Mouse (Mus musculus) G1E (cell line): ENCODE results near the gene Kdelr1. TPM values are rescaled to one million over a fixed set of nuclear protein-coding genes. Genes with fewer than 3 reads are reported as not detected.

Source experiments
- ATAC-seq: 2 replicates; pipeline ENCODE4 v1.8.0; 2016; ENCODE audit warnings: mild to moderate bottlenecking; ENCODE audit not compliant: insufficient number of reproducible peaks, poor library complexity, low FRiP score, severe bottlenecking; ENCODE audit errors: extremely low read depth
- DNase-seq: peaks from one replicate; pipeline ENCODE4 v3.0.0; 2012; ENCODE audit warnings: low spot score
- H3K27me3 ChIP-seq: 2 replicates; pipeline ENCODE4 v1.6.1; 2012; ENCODE audit warnings: mild to moderate bottlenecking, low read length, inconsistent platforms; ENCODE audit not compliant: insufficient read depth
- H3K36me3 ChIP-seq: replicated peaks from 2 replicates; pipeline ENCODE3; 2012; ENCODE audit warnings: mild to moderate bottlenecking, inconsistent platforms
- H3K4me1 ChIP-seq: 2 replicates; pipeline ENCODE4 v1.6.1; 2012; ENCODE audit warnings: low read depth, low read length, inconsistent platforms, mixed read lengths; ENCODE audit not compliant: insufficient read depth
- H3K4me3 ChIP-seq: 2 replicates; pipeline ENCODE4 v1.5.1; 2012; ENCODE audit warnings: low read depth, mild to moderate bottlenecking, inconsistent platforms, low read length, moderate library complexity, mixed read lengths
- H3K9me3 ChIP-seq: replicated peaks from 2 replicates; pipeline ENCODE4 v1.6.1; 2012; ENCODE audit warnings: inconsistent platforms
- CTCF ChIP-seq: IDR thresholded peaks from 2 replicates; pipeline ENCODE4 v1.5.1; 2012; ENCODE audit warnings: low read depth, low read length, inconsistent platforms, mixed read lengths
- GATA1 ChIP-seq: IDR thresholded peaks from 2 replicates; pipeline ENCODE4 v1.6.1; 2012; ENCODE audit warnings: borderline replicate concordance, low read length, inconsistent platforms, mixed read lengths
- GATA2 ChIP-seq: IDR thresholded peaks from 2 replicates; pipeline ENCODE4 v1.6.1; 2012; ENCODE audit warnings: low read depth, low read length, inconsistent platforms, borderline replicate concordance
- POLR2AphosphoS5 ChIP-seq: IDR thresholded peaks from 2 replicates; pipeline ENCODE4 v1.6.1; 2012; ENCODE audit warnings: low read depth, low read length, inconsistent platforms; ENCODE audit not compliant: insufficient replicate concordance
- TAL1 ChIP-seq: conservative IDR thresholded peaks from 2 replicates; pipeline ENCODE4 v1.6.1; 2012; ENCODE audit warnings: low read depth, low read length, inconsistent platforms, mixed read lengths
- polyA plus RNA-seq: library from polyadenylated mRNA; stranded (reverse); fragments of >175 nt; gene quantifications from 2 replicates; pipeline ENCODE4 v1.2.3, GENCODE M21; 2012
- total RNA-seq, 2 experiments: library from RNA; stranded (forward) in 1 of 2; stranded (reverse) in 1 of 2; fragments of 200-1000 nt in 1 of 2; fragments of >200 nt in 1 of 2; fragmentation: Nextera tagmentation in 1 of 2; gene quantifications; 2 replicates each; pipeline ENCODE4 v1.2.3; 2014 to 2017

Kdelr1 gene
- total and polyA plus RNA-seq, 3 experiments: 55.2 to 209 (median 135) TPM

GRCm38 (mm10) chr7:45919083-45919671 lies 46.6 kb downstream of the Kdelr1 start:
- peaks cover 23% of the 10 kb centered on the region for H3K36me3 ChIP-seq
- peaks cover 17% of the 10 kb centered on the region for H3K4me1 ChIP-seq
- no peak for TF ChIP-seq GATA1
- TF ChIP-seq CTCF: peak; percentile 66
- DNase-seq: no peak
- H3K4me3 ChIP-seq: no peak overlapping the region
- no peak for ATAC-seq
- no peaks in the 10 kb centered on the region for H3K9me3 ChIP-seq
- H3K27me3 ChIP-seq: peaks cover 17% of the 10 kb centered on the region

- TF ChIP-seq TAL1: no peak
- TF ChIP-seq CTCF: no peak
- no peak for TF ChIP-seq GATA2
- no peak for TF ChIP-seq GATA1
- TF ChIP-seq POLR2AphosphoS5: no peak
- DNase-seq (no peak), ATAC-seq (no peak)
- H3K4me3 ChIP-seq: no peak overlapping the region
- no peaks in the 10 kb centered on the region for H3K9me3 ChIP-seq
- H3K27me3 ChIP-seq: peaks cover 19% of the 10 kb centered on the region
- H3K36me3 ChIP-seq: peaks cover 18% of the 10 kb centered on the region
- H3K4me1 ChIP-seq: peaks cover 17% of the 10 kb centered on the region
Measured at GRCm38 (mm10) chr7:45919761-45920160, 47.2 kb downstream of the Kdelr1 start.

- TF ChIP-seq TAL1 (no peak), GATA1 (no peak)
- ATAC-seq (no peak), DNase-seq (no peak)
Measured at GRCm38 (mm10) chr7:45920583-45921241, 48.1 kb downstream of the Kdelr1 start.

GRCm38 (mm10) chr7:45921242-45921621 lies 48.7 kb downstream of the Kdelr1 start, which contains the start of gene Emp3:
Gene Emp3 (minus strand): TSS chr7:45921404.
- no peak within 1 kb of the TSS for H3K4me3 ChIP-seq
- no peak for ATAC-seq
- H3K9me3 ChIP-seq: no peaks in the 10 kb centered on the region
- no peak for TF ChIP-seq GATA2
- no peak for TF ChIP-seq CTCF
- no peak for TF ChIP-seq TAL1
- TF ChIP-seq POLR2AphosphoS5: no peak
- no peak for TF ChIP-seq GATA1
- H3K27me3 ChIP-seq: peaks cover 19% of the 10 kb centered on the region
- peaks cover 17% of the 10 kb centered on the region for H3K4me1 ChIP-seq
- DNase-seq: no peak
- peaks cover 3% of the 10 kb centered on the region for H3K36me3 ChIP-seq

More at GRCm38 (mm10) chr7:45920583-45921241, 48.1 kb downstream of the Kdelr1 start:
- H3K9me3 ChIP-seq: no peaks in the 10 kb centered on the region
- H3K36me3 ChIP-seq: peaks cover 9% of the 10 kb centered on the region
- H3K4me1 ChIP-seq: peaks cover 17% of the 10 kb centered on the region
- no peak overlapping the region for H3K4me3 ChIP-seq
- peaks cover 19% of the 10 kb centered on the region for H3K27me3 ChIP-seq

- peaks cover 17% of the 10 kb centered on the region for H3K4me1 ChIP-seq
- ATAC-seq: no peak
- TF ChIP-seq TAL1: no peak
- no peak for TF ChIP-seq CTCF
- no peak for TF ChIP-seq POLR2AphosphoS5
- TF ChIP-seq GATA1: no peak
- no peak for TF ChIP-seq GATA2
- H3K4me3 ChIP-seq: no peak overlapping the region
- peaks cover 19% of the 10 kb centered on the region for H3K27me3 ChIP-seq
- no peaks in the 10 kb centered on the region for H3K9me3 ChIP-seq
- DNase-seq: no peak
- no peaks in the 10 kb centered on the region for H3K36me3 ChIP-seq
Measured at GRCm38 (mm10) chr7:45921950-45922600, 49.5 kb downstream of the Kdelr1 start.

- H3K27me3 ChIP-seq: peaks cover 21% of the 10 kb centered on the region
- no peak overlapping the region for H3K4me3 ChIP-seq
- peaks cover 17% of the 10 kb centered on the region for H3K4me1 ChIP-seq
- TF ChIP-seq TAL1: no peak
- no peaks in the 10 kb centered on the region for H3K9me3 ChIP-seq
- DNase-seq: no peak
- peak; percentile 59 for ATAC-seq
- H3K36me3 ChIP-seq: no peaks in the 10 kb centered on the region
Measured at GRCm38 (mm10) chr7:45922928-45923761, 50.6 kb downstream of the Kdelr1 start.
